Mouse (Mus musculus) retina, postnatal 7 days (tissue): ENCODE results near the gene Eif2a.

Experiments used
- DNase-seq: peaks from one replicate; pipeline ENCODE4 v3.0.0-alpha.2; 2012; ENCODE audit warnings: low read depth, low spot score

Eif2a gene

GRCm38 (mm10) chr3:58525652-58526407, at the start of gene Eif2a, which contains the start of gene Serp1:
Eif2a (plus strand) TSS chr3:58525821.
Serp1 (minus strand) TSS chr3:58525892.
- peak; percentile 96 for DNase-seq

- DNase-seq, result no peak
Observed at GRCm38 (mm10) chr3:58478755-58479455, 46.7 kb upstream of the Eif2a start.

GRCm38 (mm10) chr3:58485883-58486282, 39.7 kb upstream of the Eif2a start:
- no peak for DNase-seq

- no peak for DNase-seq
Observed at GRCm38 (mm10) chr3:58487121-58487520, 38.5 kb upstream of the Eif2a start.

GRCm38 (mm10) chr3:58487999-58488775, 37.4 kb upstream of the Eif2a start:
- no peak for DNase-seq

- DNase-seq, result no peak
Observed at GRCm38 (mm10) chr3:58490787-58491186, 34.8 kb upstream of the Eif2a start.

- no peak for DNase-seq
Observed at GRCm38 (mm10) chr3:58493621-58494020, 32.0 kb upstream of the Eif2a start.

- DNase-seq, result no peak
Observed at GRCm38 (mm10) chr3:58501961-58502360, 23.7 kb upstream of the Eif2a start.

GRCm38 (mm10) chr3:58503720-58504333, 21.8 kb upstream of the Eif2a start:
- DNase-seq, result no peak

GRCm38 (mm10) chr3:58504676-58505075, 20.9 kb upstream of the Eif2a start:
- DNase-seq, result no peak

GRCm38 (mm10) chr3:58508020-58508750, 17.4 kb upstream of the Eif2a start:
- no peak for DNase-seq

GRCm38 (mm10) chr3:58511581-58511980, 14.0 kb upstream of the Eif2a start:
- peak; percentile 11 for DNase-seq

GRCm38 (mm10) chr3:58512740-58513139, 12.9 kb upstream of the Eif2a start:
- no peak for DNase-seq

- DNase-seq, result no peak
Observed at GRCm38 (mm10) chr3:58513483-58513882, 12.1 kb upstream of the Eif2a start.

- DNase-seq, result no peak
Observed at GRCm38 (mm10) chr3:58515947-58516601, 9.5 kb upstream of the Eif2a start.

GRCm38 (mm10) chr3:58516602-58516976, 9.0 kb upstream of the Eif2a start:
- DNase-seq, result no peak

- no peak for DNase-seq
Observed at GRCm38 (mm10) chr3:58517258-58517657, 8.4 kb upstream of the Eif2a start.

- DNase-seq, result no peak
Observed at GRCm38 (mm10) chr3:58517800-58518199, 7.8 kb upstream of the Eif2a start.

GRCm38 (mm10) chr3:58518962-58519361, 6.7 kb upstream of the Eif2a start:
- DNase-seq, result no peak

- no peak for DNase-seq
Observed at GRCm38 (mm10) chr3:58519536-58519935, 6.1 kb upstream of the Eif2a start.

GRCm38 (mm10) chr3:58520286-58520685, 5.3 kb upstream of the Eif2a start:
- DNase-seq, result no peak
